Mouse (Mus musculus): ENCODE data around the gene Bckdhb. TPM values are rescaled to one million over a fixed set of nuclear protein-coding genes. Genes with fewer than 3 reads are reported as not detected.

Gene Bckdhb
- total RNA-seq, 2 experiments from 2014 or later, result 27.3 to 53.4 TPM

Other genes with a start within 250 kb of the Bckdhb start
- under 1 TPM in 1 of 2 experiments, not detected in 1; 0.47 TPM for gene Elovl4, start 118.9 kb upstream of the Bckdhb start, total RNA-seq (2021)
- gene Ttk, start 90.5 kb upstream of the Bckdhb start, total RNA-seq (2021), result under 1 TPM; 0.35 to 0.38 TPM